Mouse (Mus musculus) intestine, postnatal 0 days (tissue): ENCODE results near the gene Mrps18c. TPM values are rescaled to one million over a fixed set of nuclear protein-coding genes. Genes with fewer than 3 reads are reported as not detected.

ENCODE experiments used
- ATAC-seq: fragments of 200-750 bp; cut with Nextera tagmentation; 2 replicates; pipeline ENCODE4 v1.8.0; 2017; ENCODE audit warnings: mild to moderate bottlenecking, moderate TSS enrichment, moderate library complexity
- H3K27ac ChIP-seq: fragments of 300-500 bp; sonication (generic); 2 replicates; pipeline ENCODE4 v1.5.1; 2014; ENCODE audit warnings: mild to moderate bottlenecking, low read depth, low read length, moderate library complexity
- H3K27me3 ChIP-seq: fragments of 300-500 bp; sonication (generic); replicated peaks from 2 replicates; pipeline ENCODE4 v1.6.1; 2014; ENCODE audit warnings: low read length, mixed read lengths; ENCODE audit not compliant: control insufficient read depth, insufficient read depth
- H3K36me3 ChIP-seq: fragments of 300-500 bp; sonication (generic); 2 replicates; pipeline ENCODE4 v1.6.1; 2014; ENCODE audit warnings: mild to moderate bottlenecking, moderate library complexity; ENCODE audit not compliant: control insufficient read depth, insufficient read depth
- H3K4me1 ChIP-seq: fragments of 300-500 bp; sonication (generic); replicated peaks from 2 replicates; pipeline ENCODE4 v1.6.1; 2014; ENCODE audit warnings: antibody characterized with exemption, low read length, mixed read lengths; ENCODE audit not compliant: control insufficient read depth, insufficient read depth
- H3K4me2 ChIP-seq: fragments of 300-500 bp; sonication (generic); replicated peaks from 2 replicates; pipeline ENCODE4 v1.6.1; 2014; ENCODE audit warnings: low read depth, mild to moderate bottlenecking, moderate library complexity
- H3K4me3 ChIP-seq: fragments of 300-500 bp; sonication (generic); 2 replicates; pipeline ENCODE4 v1.5.1; 2014; ENCODE audit warnings: low read depth, low read length
- H3K9ac ChIP-seq: fragments of 300-500 bp; sonication (generic); 2 replicates; pipeline ENCODE4 v1.6.1; 2014; ENCODE audit warnings: mild to moderate bottlenecking, low read depth, low read length
- H3K9me3 ChIP-seq: fragments of 300-500 bp; sonication (generic); 2 replicates; pipeline ENCODE4 v1.6.1; 2016; ENCODE audit warnings: mixed run types; ENCODE audit not compliant: control insufficient read depth
- CTCF ChIP-seq: sonication (generic); IDR thresholded peaks from 2 replicates; pipeline ENCODE4 v1.5.1; 2016; ENCODE audit warnings: low read depth, mild to moderate bottlenecking, control low read depth, antibody characterized with exemption, moderate library complexity
- WGBS: fragments of 180-500 bp; shearing (Covaris S2); extraction: QIAGEN DNeasy Blood & Tissue Kit; methylation state at CpG from one replicate; pipeline ENCODE4 v1.1.7; 2014; 5-methylcytosine and 5-hydroxymethylcytosine counted together
- polyA plus RNA-seq: library from polyadenylated mRNA; unstranded; fragments of >200 nt; fragmentation: Nextera tagmentation; extraction: Ambion mirVana; gene quantifications from 2 replicates; pipeline ENCODE4 v1.2.1, GENCODE M21; 2015

The Mrps18c gene
- polyA plus RNA-seq, 1 experiment from 2014 or later = 203 TPM

GRCm38 (mm10) chr5:100847143-100847542 is 48.7 kb downstream of the Mrps18c start:
- no peak for ATAC-seq
- Histone ChIP-seq H3K27ac (peak overlapping the region; percentile 95), H3K4me1 (no peaks in the 10 kb centered on the region), H3K4me3 (peak overlapping the region; percentile 70), H3K9ac (peak overlapping the region; percentile 78), H3K27me3 (no peaks in the 10 kb centered on the region), H3K4me2 (peak overlapping the region; percentile 92), H3K9me3 (no peaks in the 10 kb centered on the region), H3K36me3 (no peaks in the 10 kb centered on the region)
- 3% methylated on average over 2 of the region's 2 CpGs for WGBS
- TF ChIP-seq CTCF = no peak

DNA sequence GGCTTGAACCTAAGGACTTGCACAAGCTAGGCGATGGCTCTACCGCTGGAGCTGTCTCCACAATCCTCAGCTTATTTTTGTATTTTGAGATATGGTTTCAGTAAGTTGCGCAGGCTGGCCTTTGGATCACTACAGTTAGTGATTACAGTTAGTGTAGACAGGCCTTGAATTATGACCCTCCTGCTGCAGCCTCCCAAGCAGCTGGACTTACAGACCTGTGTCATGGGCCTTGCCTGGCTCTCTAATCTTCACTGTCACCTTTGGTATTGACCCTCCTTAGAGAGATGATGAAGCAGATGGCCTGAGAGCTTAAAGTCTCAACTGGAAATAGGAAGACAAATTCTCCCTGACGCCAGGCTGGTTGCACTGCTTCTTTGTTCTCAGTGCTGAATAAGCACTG is 55.5 kb downstream of the Mrps18c start:
- H3K36me3 ChIP-seq = no peaks in the 10 kb centered on the region
- no peak for TF ChIP-seq CTCF
- H3K9ac ChIP-seq = no peak overlapping the region
- 54% methylated on average over 4 of the region's 4 CpGs for WGBS
- no peak overlapping the region for H3K4me2 ChIP-seq
- no peaks in the 10 kb centered on the region for H3K4me1 ChIP-seq
- H3K9me3 ChIP-seq = no peaks in the 10 kb centered on the region
- peak; percentile 81 for ATAC-seq
- H3K27ac ChIP-seq = peak overlapping the region; percentile 51; the same call in 1 of the 2 replicates
- no peak overlapping the region for H3K4me3 ChIP-seq
- H3K27me3 ChIP-seq = no peaks in the 10 kb centered on the region

Other genes starting within 250 kb of the Mrps18c start
- gene Plac8, start 226.4 kb upstream of the Mrps18c start, polyA plus RNA-seq = 1,517 and 1,527 TPM in 2 replicates
- 30.8 and 32.4 TPM in 2 replicates for gene Coq2, start 123.5 kb upstream of the Mrps18c start, polyA plus RNA-seq
- gene Hpse, start 78.9 kb upstream of the Mrps18c start, polyA plus RNA-seq = 0.82 and 1.0 TPM in 2 replicates
- gene Helq, start within 50 bp of the Mrps18c start, polyA plus RNA-seq = 6.7 and 7.4 TPM in 2 replicates
- 10.6 and 12.5 TPM in 2 replicates for gene Abraxas1, start 22.3 kb downstream of the Mrps18c start, polyA plus RNA-seq
- gene Gpat3, start 47.1 kb downstream of the Mrps18c start, polyA plus RNA-seq = 41.7 and 47.6 TPM in 2 replicates